30 mouse cellular contexts compared by ENCODE assay signal in the genomic region with DNA sequence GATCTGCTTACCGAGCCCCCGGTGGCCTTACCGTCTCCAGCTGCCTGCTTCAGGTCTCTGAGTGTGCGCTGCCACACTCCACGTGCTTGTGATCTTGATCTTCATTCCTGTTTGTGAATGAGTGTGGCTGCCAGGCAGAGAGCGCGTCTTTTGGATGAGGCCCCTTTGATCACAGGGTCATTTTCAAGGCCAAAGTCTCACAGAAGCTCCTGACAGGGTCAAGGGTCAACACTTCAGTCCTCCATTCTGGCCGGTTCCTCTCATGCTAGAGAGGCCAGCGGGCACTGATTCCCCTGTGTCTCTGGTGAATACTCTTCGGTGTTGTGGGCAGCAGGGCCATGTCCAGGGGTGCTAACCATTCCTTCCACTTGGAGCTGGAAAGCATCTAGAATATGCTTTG. TPM values are rescaled to one million over a fixed set of nuclear protein-coding genes. Genes with fewer than 3 reads are reported as not detected.
DNase-seq lines count a peak whose midpoint lies in the region; ATAC-seq and TF ChIP-seq lines count a peak whose summit lies in the region.
"Had no signal": no experiment of that assay in that cellular context is flagged by ENCODE, and none has a peak within 500 bp of the region (broad histone marks: within the 10 kb centered on the region; RNA-seq: fewer than 3 reads in every experiment).

No protein-coding gene starts in this region.

- WGBS in heart, embryonic 10.5 days: 70% methylated on average over 10 of the region's 10 CpGs
- WGBS in heart, adult 2 months: 84% methylated on average over 10 of the region's 10 CpGs
- 62% methylated on average over 10 of the region's 10 CpGs for WGBS in kidney, adult 2 months
- WGBS in liver, adult 2 months: 51% methylated on average over 10 of the region's 10 CpGs
- WGBS in liver, postnatal 0 days (ENCODE audit: insufficient replicate concordance): 60% methylated on average over 10 of the region's 10 CpGs

- intact Hi-C loops in heart, adult 2 months (cut with DNase I): loop anchor here (5.0 kb wide), 1 partner anchor 34 kb away; no protein-coding TSS in a partner anchor

- no peaks in the 10 kb centered on the region for H3K36me3 ChIP-seq in heart, embryonic 10.5 days
- H3K36me3 ChIP-seq in heart, adult 2 months (ENCODE audit: control insufficient read depth, insufficient read depth, low read length): no peaks in the 10 kb centered on the region
- no peaks in the 10 kb centered on the region for H3K36me3 ChIP-seq in kidney, adult 2 months (ENCODE audit: control insufficient read depth, insufficient read depth, low read length)
- no peaks in the 10 kb centered on the region for H3K36me3 ChIP-seq in liver, adult 2 months (ENCODE audit: control insufficient read depth, insufficient read depth, low read length)
- no peaks in the 10 kb centered on the region for H3K36me3 ChIP-seq in liver, postnatal 0 days (replicated peaks; ENCODE audit: insufficient read depth, low read length)
- H3K36me3 ChIP-seq: embryonic facial prominence, embryonic 10.5 days; embryonic facial prominence, embryonic 13.5 days; forebrain, embryonic 10.5 days; heart, embryonic 12.5 days; heart, embryonic 15.5 days; hindbrain, embryonic 10.5 days; hindbrain, embryonic 13.5 days had no signal

- H3K9ac ChIP-seq in heart, adult 2 months (ENCODE audit: low read depth, low read length): no peak overlapping the region
- no peak overlapping the region for H3K9ac ChIP-seq in liver, adult 2 months (ENCODE audit: low read depth, low read length)
- no peak overlapping the region for H3K9ac ChIP-seq in liver, postnatal 0 days (replicated peaks)
- H3K9ac ChIP-seq: embryonic facial prominence, embryonic 13.5 days; forebrain, embryonic 13.5 days; heart, embryonic 12.5 days; heart, embryonic 15.5 days; hindbrain, embryonic 13.5 days had no signal

- ATAC-seq in liver, postnatal 0 days: no peak
- ATAC-seq in megakaryocyte progenitor cell, adult 5-6 weeks (replicated peaks; ENCODE audit: poor library complexity): no peak
- ATAC-seq: activated CD4-positive, CD25-positive, alpha-beta regulatory T cell, adult 4 months; forebrain, embryonic 13.5 days; forebrain, embryonic 16.5 days had no signal

- H3K9me3 ChIP-seq in heart, embryonic 10.5 days: no peaks in the 10 kb centered on the region
- H3K9me3 ChIP-seq in liver, postnatal 0 days (ENCODE audit: low read length): no peaks in the 10 kb centered on the region
- H3K9me3 ChIP-seq: embryonic facial prominence, embryonic 10.5 days; embryonic facial prominence, embryonic 13.5 days; forebrain, embryonic 10.5 days; forebrain, embryonic 13.5 days; heart, embryonic 12.5 days; heart, embryonic 15.5 days; hindbrain, embryonic 10.5 days; hindbrain, embryonic 13.5 days had no signal

- peaks cover 32% of the 10 kb centered on the region for H3K4me1 ChIP-seq in heart, embryonic 10.5 days
- H3K4me1 ChIP-seq in heart, adult 2 months (ENCODE audit: control insufficient read depth, insufficient read depth, low read length): peaks cover 2% of the 10 kb centered on the region
- H3K4me1 ChIP-seq in kidney, adult 2 months (ENCODE audit: control insufficient read depth, insufficient read depth, low read length): no peaks in the 10 kb centered on the region; the same call in 1 of the 2 replicates
- no peaks in the 10 kb centered on the region; the same call in 1 of the 2 replicates for H3K4me1 ChIP-seq in liver, adult 2 months (ENCODE audit: control insufficient read depth, insufficient read depth, low read length)
- H3K4me1 ChIP-seq in liver, postnatal 0 days (ENCODE audit: insufficient read depth): no peaks in the 10 kb centered on the region
- H3K4me1 ChIP-seq: embryonic facial prominence, embryonic 13.5 days; forebrain, embryonic 13.5 days; hindbrain, embryonic 13.5 days had no signal

- H3K4me2 ChIP-seq in liver, postnatal 0 days (ENCODE audit: low read depth, low read length): no peak overlapping the region
- H3K4me2 ChIP-seq: embryonic facial prominence, embryonic 13.5 days; forebrain, embryonic 13.5 days; heart, embryonic 12.5 days; heart, embryonic 15.5 days; hindbrain, embryonic 13.5 days had no signal

- no peak for TF ChIP-seq POLR2A in heart, adult 2 months (IDR thresholded peaks at IDR 0.05; ENCODE audit: insufficient read depth, low read depth, low read length)
- no peak for TF ChIP-seq POLR2A in kidney, adult 2 months (IDR thresholded peaks at IDR 0.05; ENCODE audit: low read depth, low read length)
- no peak for TF ChIP-seq POLR2A in liver, adult 2 months (IDR thresholded peaks at IDR 0.05; ENCODE audit: extremely low read depth, insufficient read depth, low read length)

- H3K79me2 ChIP-seq in heart, adult 2 months (replicated peaks; ENCODE audit: control insufficient read depth, insufficient read depth, low read length): no peaks in the 10 kb centered on the region
- H3K79me2 ChIP-seq in liver, adult 2 months (ENCODE audit: control insufficient read depth, insufficient read depth, low read length): no peaks in the 10 kb centered on the region

- DNase-seq in heart, embryonic 10.5 days (ENCODE audit: low spot score): no peak
- DNase-seq in heart, adult 2 months: no peak
- peak; percentile 75 for DNase-seq in kidney, adult 2 months
- DNase-seq in kidney, postnatal 4 days: no peak
- DNase-seq in liver, adult 2 months (ENCODE audit: extremely low read depth, low read depth, low spot score): peak; percentile 35
- no peak for DNase-seq in liver, postnatal 0 days
- DNase-seq: adrenal gland, adult 8-10 months; adrenal gland, postnatal 25 days; cerebellum, adult 11-12 months; cerebellum, adult 8-10 months; cerebellum, postnatal 10 days; cerebellum, postnatal 36 days; embryo, embryonic 11 days; gastrocnemius, postnatal 10 days; gastrocnemius, postnatal 36 days; heart, postnatal 10 days; heart, postnatal 36 days had no signal

- H3K27ac ChIP-seq in heart, embryonic 10.5 days: peak overlapping the region; percentile 69; the same call in 1 of the 2 replicates
- H3K27ac ChIP-seq in heart, adult 2 months: no peak overlapping the region
- H3K27ac ChIP-seq in kidney, adult 2 months (ENCODE audit: insufficient read depth, low read depth, low read length): no peak overlapping the region
- H3K27ac ChIP-seq in liver, adult 2 months (replicated peaks; ENCODE audit: insufficient read depth, low read depth, low read length): no peak overlapping the region
- no peak overlapping the region for H3K27ac ChIP-seq in liver, postnatal 0 days (ENCODE audit: low read depth)
- H3K27ac ChIP-seq: embryonic facial prominence, embryonic 10.5 days; embryonic facial prominence, embryonic 13.5 days; forebrain, embryonic 10.5 days; forebrain, embryonic 13.5 days; hindbrain, embryonic 10.5 days; hindbrain, embryonic 13.5 days had no signal

- peaks cover 57% of the 10 kb centered on the region for H3K27me3 ChIP-seq in heart, embryonic 10.5 days (ENCODE audit: insufficient read depth, poor library complexity, severe bottlenecking)
- H3K27me3 ChIP-seq in heart, adult 2 months (ENCODE audit: control insufficient read depth, insufficient read depth, low read length): no peaks in the 10 kb centered on the region
- no peaks in the 10 kb centered on the region for H3K27me3 ChIP-seq in kidney, adult 2 months (replicated peaks; ENCODE audit: control insufficient read depth, insufficient read depth, low read length)
- H3K27me3 ChIP-seq in liver, adult 2 months (ENCODE audit: control insufficient read depth, insufficient read depth, low read length): no peaks in the 10 kb centered on the region
- H3K27me3 ChIP-seq in liver, postnatal 0 days (ENCODE audit: insufficient read depth, low read length): no peaks in the 10 kb centered on the region

- H3K4me3 ChIP-seq in heart, embryonic 10.5 days: no peak overlapping the region
- no peak overlapping the region for H3K4me3 ChIP-seq in heart, adult 2 months
- H3K4me3 ChIP-seq in kidney, adult 2 months (ENCODE audit: insufficient read depth, low read depth, low read length): no peak overlapping the region
- no peak overlapping the region for H3K4me3 ChIP-seq in liver, adult 2 months (ENCODE audit: insufficient read depth, low read depth, low read length)
- no peak overlapping the region for H3K4me3 ChIP-seq in liver, postnatal 0 days (ENCODE audit: low read depth, low read length)
- H3K4me3 ChIP-seq: embryonic facial prominence, embryonic 10.5 days; embryonic facial prominence, embryonic 13.5 days; erythroblast, embryonic 14.5 days; forebrain, embryonic 10.5 days; forebrain, embryonic 13.5 days; heart, embryonic 12.5 days; heart, embryonic 15.5 days; hindbrain, embryonic 10.5 days; hindbrain, embryonic 13.5 days had no signal

- no peak for TF ChIP-seq EP300 in heart, adult 2 months (IDR thresholded peaks at IDR 0.05; ENCODE audit: insufficient read depth, low read depth, low read length)
- no peak for TF ChIP-seq EP300 in liver, postnatal 0 days (IDR thresholded peaks at IDR 0.05; ENCODE audit: low read depth)

- TF ChIP-seq CTCF in heart, adult 2 months (IDR thresholded peaks at IDR 0.05): no peak
- TF ChIP-seq CTCF in kidney, adult 2 months (conservative IDR thresholded peaks at IDR 0.05; ENCODE audit: insufficient read depth, insufficient read length, low read depth, low read length): no peak
- no peak for TF ChIP-seq CTCF in liver, adult 2 months (IDR thresholded peaks at IDR 0.05; ENCODE audit: low read depth, low read length)
- no peak for TF ChIP-seq CTCF in liver, postnatal 0 days (IDR thresholded peaks at IDR 0.05; ENCODE audit: low read depth)

RNA-seq across cellular contexts. Expression of a gene that starts 49.5 kb away (rescaled TPM):
- 13.5 and 13.6 TPM in 2 replicates for polyA plus RNA-seq in heart, embryonic 10.5 days (2016; fragmentation: Nextera tagmentation; extraction: Ambion mirVana)
- 10 to 100 TPM; 22.1 to 32.0 TPM for total RNA-seq in heart, adult 2 months (2021)
- polyA plus RNA-seq in heart, adult 2 months (2012; rRNA removed): 8.7 and 15.8 TPM in 2 replicates
- 22.3 and 28.5 TPM in 2 replicates for polyA plus RNA-seq in kidney, adult 2 months (2012; rRNA removed)
- 0.18 and 0.20 TPM in 2 replicates for total RNA-seq in liver, adult 2 months (2014; rRNA removed)
- 0.22 and 0.31 TPM in 2 replicates for polyA plus RNA-seq in liver, adult 2 months (2012; rRNA removed)
- not detected in 2 replicates for polyA plus RNA-seq in liver, postnatal 0 days (2015; fragmentation: Nextera tagmentation; extraction: Ambion mirVana)
- not detected in 2 replicates for total RNA-seq in megakaryocyte progenitor cell, adult 5-6 weeks (2015)
- not detected in 2 replicates for total RNA-seq in megakaryocyte progenitor cell, adult 5-6 weeks (2017)
- total RNA-seq: granulocyte monocyte progenitor cell, adult 5-6 weeks had no signal
- polyA plus RNA-seq: activated CD4-positive, CD25-positive, alpha-beta regulatory T cell, adult 4 months; erythroblast, embryonic 14.5 days had no signal

Comparison
In these comparisons a context has a peak if more than half of its experiments do, and no peak if none do; other contexts are left out.
1. DNase-seq: peak in kidney, adult 2 months (single experiment) and liver, adult 2 months (single experiment); none in heart, embryonic 10.5 days (single experiment), heart, adult 2 months (0 of 2), kidney, postnatal 4 days (0 of 2) and liver, postnatal 0 days (single experiment).